ENCODE assay signal across 25 mouse cellular contexts in genomic region chr10:90068651-90069050, GRCm38 (mm10).
A peak's percentile ranks its signal among the peaks of the same experiment; 100 is the strongest.
DNase-seq lines count a peak whose midpoint lies in the region; TF ChIP-seq lines count a peak whose summit lies in the region.
"Had no signal": no experiment of that assay in that cellular context is flagged by ENCODE, and none has a peak within 500 bp of the region (broad histone marks: within the 10 kb centered on the region; RNA-seq: fewer than 3 reads in every experiment).

No protein-coding gene starts in this region.

- no peak for TF ChIP-seq POLR2A in myocyte (IDR thresholded peaks at IDR 0.05; ENCODE audit: insufficient read length, low read depth)

- peak; percentile 33 for DNase-seq in retina, postnatal 1 day
- no peak for DNase-seq in retina, embryonic 14.5 days (ENCODE audit: low spot score)
- peak; percentile 16 for DNase-seq in NIH3T3 (ENCODE audit: low read depth)
- DNase-seq in urinary bladder, adult 2 months (ENCODE audit: low spot score): no peak
- DNase-seq in ovary, adult 18-20 months (ENCODE audit: low spot score): no peak
- DNase-seq: adrenal gland, postnatal 10 days; adrenal gland, postnatal 36 days; cerebellum, adult 11 months; cerebellum, adult 2 months; cerebellum, adult 9-11 months; cerebellum, postnatal 25 days; gastrocnemius, postnatal 25 days; heart, adult 18-20 months; heart, postnatal 10 days; heart, postnatal 36 days had no signal

- no peak overlapping the region for H3ac ChIP-seq in myocyte (ENCODE audit: control insufficient read depth, insufficient read length)

- H3K27me3 ChIP-seq in myocyte (ENCODE audit: control insufficient read depth, insufficient read depth, insufficient read length): no peaks in the 10 kb centered on the region
- H3K27me3 ChIP-seq: embryonic facial prominence, embryonic 12.5 days; embryonic facial prominence, embryonic 15.5 days; forebrain, embryonic 12.5 days; forebrain, embryonic 15.5 days; heart, embryonic 12.5 days; heart, embryonic 15.5 days; hindbrain, embryonic 13.5 days; intestine, embryonic 15.5 days had no signal

- H3K4me3 ChIP-seq in myocyte: no peak overlapping the region
- H3K4me3 ChIP-seq: embryonic facial prominence, embryonic 12.5 days; embryonic facial prominence, embryonic 15.5 days; forebrain, embryonic 12.5 days; forebrain, embryonic 15.5 days; heart, embryonic 12.5 days; heart, embryonic 15.5 days; hindbrain, embryonic 10.5 days; hindbrain, embryonic 13.5 days; intestine, embryonic 15.5 days had no signal

- no peaks in the 10 kb centered on the region for H3K79me2 ChIP-seq in myocyte (ENCODE audit: control insufficient read depth, insufficient read depth)

- H3K4me2 ChIP-seq in myocyte (ENCODE audit: low read depth): peak overlapping the region; percentile 27
- H3K4me2 ChIP-seq: embryonic facial prominence, embryonic 12.5 days; embryonic facial prominence, embryonic 15.5 days; forebrain, embryonic 12.5 days; forebrain, embryonic 15.5 days; heart, embryonic 12.5 days; heart, embryonic 15.5 days; hindbrain, embryonic 13.5 days; intestine, embryonic 15.5 days had no signal

- no peaks in the 10 kb centered on the region for H3K36me3 ChIP-seq in myocyte (ENCODE audit: control insufficient read depth, insufficient read depth)
- H3K36me3 ChIP-seq: embryonic facial prominence, embryonic 12.5 days; embryonic facial prominence, embryonic 15.5 days; forebrain, embryonic 12.5 days; forebrain, embryonic 15.5 days; heart, embryonic 12.5 days; heart, embryonic 15.5 days; hindbrain, embryonic 10.5 days; hindbrain, embryonic 13.5 days; intestine, embryonic 15.5 days had no signal

TF ChIP-seq in myocyte, 11 proteins besides CTCF, POLR2A, EP300 and RAD21:
- TF ChIP-seq MYOD1 (IDR thresholded peaks at IDR 0.05; ENCODE audit: control insufficient read depth in 1 of 3, insufficient read length in 2 of 3, low read depth in 2 of 3): no peak
- TF ChIP-seq TCF12 (IDR thresholded peaks at IDR 0.05; ENCODE audit: insufficient read depth, poor library complexity, severe bottlenecking): no peak
- no peak for TF ChIP-seq MAX (IDR thresholded peaks at IDR 0.05; ENCODE audit: low read depth)
- no peak for TF ChIP-seq TCF3 (IDR thresholded peaks at IDR 0.05; ENCODE audit: insufficient read length, low read depth)
- no peak for TF ChIP-seq USF1 (IDR thresholded peaks at IDR 0.05; ENCODE audit: low read depth)
- TF ChIP-seq REST (IDR thresholded peaks at IDR 0.05; ENCODE audit: insufficient read depth, insufficient read length): no peak
- no peak for TF ChIP-seq MYOG (IDR thresholded peaks at IDR 0.05; ENCODE audit: control insufficient read depth in 1 of 3, insufficient read depth in 1 of 3, insufficient read length in 2 of 3, low read depth in 2 of 3)
- TF ChIP-seq SRF (IDR thresholded peaks at IDR 0.05; ENCODE audit: control insufficient read depth, insufficient read length, low read depth): no peak
- no peak for TF ChIP-seq POLR2AphosphoS2 (IDR thresholded peaks at IDR 0.05; ENCODE audit: insufficient read length, low read depth)
- TF ChIP-seq CEBPB (IDR thresholded peaks at IDR 0.05; ENCODE audit: insufficient read depth, poor library complexity, severe bottlenecking): no peak
- no peak for TF ChIP-seq E2F4 (IDR thresholded peaks at IDR 0.05; ENCODE audit: insufficient read depth)
TF ChIP-seq in myocyte: peak in this region for 0.

Comparison
In these comparisons a context has a peak if more than half of its experiments do, and no peak if none do; other contexts are left out.
1. DNase-seq: peak in retina, postnatal 1 day (single experiment) and NIH3T3 (single experiment); none in retina, embryonic 14.5 days (single experiment), urinary bladder, adult 2 months (single experiment) and ovary, adult 18-20 months (single experiment).